Mouse (Mus musculus) hindbrain, embryonic 10.5 days (tissue): ENCODE data around the gene Cradd. TPM values are rescaled to one million over a fixed set of nuclear protein-coding genes. Genes with fewer than 3 reads are reported as not detected.

Experiments
- DNase-seq: peaks from one replicate; pipeline ENCODE4 v3.0.0-alpha.2; 2017; ENCODE audit warnings: low spot score
- H3K27ac ChIP-seq: fragments of 300-500 bp; sonication (generic); 2 replicates; pipeline ENCODE4 v1.5.1; 2016; ENCODE audit warnings: mild to moderate bottlenecking, moderate library complexity
- H3K27me3 ChIP-seq: fragments of 300-500 bp; sonication (generic); 2 replicates; pipeline ENCODE4 v1.6.1; 2016; ENCODE audit warnings: mild to moderate bottlenecking; ENCODE audit not compliant: poor library complexity, insufficient read depth, severe bottlenecking
- H3K36me3 ChIP-seq: fragments of 300-500 bp; sonication (generic); 2 replicates; pipeline ENCODE4 v1.6.1; 2016; ENCODE audit warnings: mild to moderate bottlenecking, moderate library complexity
- H3K4me1 ChIP-seq: fragments of 300-500 bp; sonication (generic); replicated peaks from 2 replicates; pipeline ENCODE4 v1.6.1; 2016; ENCODE audit warnings: mild to moderate bottlenecking
- H3K4me3 ChIP-seq: fragments of 300-500 bp; sonication (generic); 2 replicates; pipeline ENCODE4 v1.5.1; 2016; ENCODE audit warnings: mild to moderate bottlenecking, moderate library complexity
- H3K9me3 ChIP-seq: fragments of 300-500 bp; sonication (generic); 2 replicates; pipeline ENCODE4 v1.6.1; 2016; ENCODE audit warnings: mild to moderate bottlenecking, moderate library complexity
- WGBS: fragments of 180-500 bp; shearing (Covaris S2); methylation state at CpG from one replicate; pipeline ENCODE4 v1.1.7; 2016; 5-methylcytosine and 5-hydroxymethylcytosine counted together
- polyA plus RNA-seq: library from polyadenylated mRNA; unstranded; fragments of >200 nt; fragmentation: Nextera tagmentation; extraction: Ambion mirVana; gene quantifications from 2 replicates; pipeline ENCODE4 v1.2.1, GENCODE M21; 2016

Cradd gene
- polyA plus RNA-seq, 1 experiment from 2014 or later = 13.3 TPM

DNA sequence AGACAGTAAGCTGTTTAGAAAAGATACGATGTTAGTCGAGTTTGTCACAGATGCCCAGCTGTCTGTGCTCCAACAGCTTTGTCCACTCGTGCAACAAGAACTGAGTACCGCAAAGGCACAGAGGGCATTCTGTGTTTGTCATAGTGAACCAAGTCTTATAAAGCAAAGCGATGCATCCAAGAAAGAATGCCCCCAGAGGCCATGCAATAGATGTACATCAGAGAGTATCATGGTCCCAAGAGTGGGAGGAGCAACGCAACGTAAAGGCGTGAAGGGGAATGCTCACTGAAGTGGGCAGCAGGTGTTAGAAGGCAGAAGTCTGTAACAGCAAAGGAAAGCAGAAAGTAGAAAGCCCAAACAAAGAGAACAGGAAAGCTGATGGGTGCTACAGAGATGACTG lies 66.0 kb downstream of the Cradd start:
- DNase-seq = no peak
- WGBS = 67% methylated on average over 8 of the region's 8 CpGs

DNA sequence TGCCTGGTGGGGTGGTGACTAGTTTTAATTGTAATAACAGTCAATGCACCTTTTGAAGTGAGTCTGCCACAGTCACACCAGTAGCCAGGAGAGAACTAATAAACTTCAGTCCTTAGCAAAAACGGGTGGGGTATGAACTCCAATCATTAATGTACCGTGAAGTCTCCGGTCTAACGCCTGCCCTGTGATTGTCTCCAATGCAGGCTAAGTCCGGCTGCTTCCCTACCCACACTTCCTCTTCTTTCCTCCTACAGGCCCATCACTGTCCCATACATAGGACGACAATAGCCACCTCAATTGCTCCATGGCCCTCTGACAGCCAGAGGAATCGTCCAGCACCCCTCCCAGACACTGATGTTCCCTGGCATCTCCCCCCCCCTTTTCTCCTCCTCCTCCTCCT lies 67.8 kb downstream of the Cradd start:
- Histone ChIP-seq H3K4me1 (peaks cover 48% of the 10 kb centered on the region), H3K36me3 (no peaks in the 10 kb centered on the region), H3K4me3 (peak overlapping the region; percentile 21), H3K9me3 (no peaks in the 10 kb centered on the region), H3K27me3 (no peaks in the 10 kb centered on the region), H3K27ac (peak overlapping the region; percentile 77)
- 25% methylated on average over 7 of the region's 7 CpGs for WGBS
- no peak for DNase-seq

More for the DNA sequence above, 66.0 kb downstream of the Cradd start:
- Histone ChIP-seq H3K27ac (no peak overlapping the region), H3K27me3 (peaks cover 12% of the 10 kb centered on the region), H3K36me3 (no peaks in the 10 kb centered on the region), H3K4me3 (no peak overlapping the region), H3K4me1 (peaks cover 56% of the 10 kb centered on the region), H3K9me3 (no peaks in the 10 kb centered on the region)

DNA sequence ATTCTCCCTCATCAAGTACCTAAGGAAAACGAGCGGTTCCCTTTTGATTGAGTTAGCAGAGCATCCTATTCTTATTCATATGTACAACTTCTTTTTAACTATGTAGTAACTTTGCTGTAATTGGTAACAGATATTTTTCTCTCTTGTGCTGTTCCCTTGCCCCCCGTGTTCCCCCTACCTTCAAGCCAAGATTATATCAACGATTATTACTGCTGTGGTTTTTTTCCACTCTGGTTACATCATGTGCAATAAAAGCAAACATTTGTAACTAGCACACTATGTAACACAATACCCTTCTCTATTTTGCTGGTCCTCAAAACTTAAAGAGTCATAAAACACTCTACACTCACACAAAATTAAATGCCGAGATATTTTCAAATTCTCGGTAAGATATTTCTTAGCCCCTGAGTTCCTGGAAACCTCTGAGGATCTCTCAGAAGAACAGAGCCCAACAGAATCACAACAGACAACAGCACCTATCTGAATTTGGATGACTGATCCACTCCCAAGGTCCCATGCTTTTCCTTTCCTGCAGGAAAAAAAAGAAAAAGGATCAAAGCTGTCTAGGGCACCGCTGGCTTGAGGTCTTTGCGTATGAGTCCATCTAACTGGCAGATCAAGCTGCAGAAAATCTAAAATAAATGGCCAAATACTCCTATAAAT lies 68.8 kb downstream of the Cradd start:
- peaks cover 54% of the 10 kb centered on the region for H3K4me1 ChIP-seq
- WGBS = 76% methylated on average over 8 of the region's 8 CpGs

DNA sequence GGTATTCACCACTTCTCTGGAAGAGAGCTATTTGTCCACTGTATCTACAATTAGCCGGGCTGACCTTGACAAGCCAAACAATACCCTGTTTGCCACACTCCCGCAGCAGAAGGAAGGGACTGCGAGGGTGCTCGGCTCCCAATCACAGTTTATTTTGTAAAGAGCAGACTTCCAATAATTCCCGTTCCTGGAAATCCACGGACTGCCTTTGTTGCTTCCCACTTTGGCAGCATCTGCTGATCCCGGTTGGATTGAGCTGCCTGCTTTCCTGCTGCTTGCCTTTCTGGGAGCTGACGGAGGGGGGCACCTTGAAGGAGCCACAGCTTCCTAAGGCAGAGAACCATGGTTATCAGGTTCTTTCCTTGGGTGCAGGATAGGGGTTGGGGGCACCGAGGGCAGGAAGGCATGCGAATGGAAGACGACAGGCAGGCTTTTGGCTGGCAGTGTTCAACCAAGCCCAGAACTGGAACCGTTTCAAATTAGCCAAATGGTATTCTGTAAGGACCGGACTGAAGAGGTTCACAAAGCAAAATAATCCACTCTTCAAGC lies 69.4 kb downstream of the Cradd start:
- Histone ChIP-seq H3K4me1 (peaks cover 54% of the 10 kb centered on the region), H3K4me3 (no peak overlapping the region), H3K27ac (peak overlapping the region; percentile 69), H3K27me3 (no peaks in the 10 kb centered on the region), H3K36me3 (no peaks in the 10 kb centered on the region), H3K9me3 (no peaks in the 10 kb centered on the region)
- DNase-seq = no peak
- WGBS = 45% methylated on average over 13 of the region's 13 CpGs

More for the DNA sequence above, 68.8 kb downstream of the Cradd start:
- Histone ChIP-seq H3K27me3 (no peaks in the 10 kb centered on the region), H3K9me3 (no peaks in the 10 kb centered on the region), H3K4me3 (no peak overlapping the region), H3K27ac (no peak overlapping the region), H3K36me3 (no peaks in the 10 kb centered on the region)
- DNase-seq = no peak

DNA sequence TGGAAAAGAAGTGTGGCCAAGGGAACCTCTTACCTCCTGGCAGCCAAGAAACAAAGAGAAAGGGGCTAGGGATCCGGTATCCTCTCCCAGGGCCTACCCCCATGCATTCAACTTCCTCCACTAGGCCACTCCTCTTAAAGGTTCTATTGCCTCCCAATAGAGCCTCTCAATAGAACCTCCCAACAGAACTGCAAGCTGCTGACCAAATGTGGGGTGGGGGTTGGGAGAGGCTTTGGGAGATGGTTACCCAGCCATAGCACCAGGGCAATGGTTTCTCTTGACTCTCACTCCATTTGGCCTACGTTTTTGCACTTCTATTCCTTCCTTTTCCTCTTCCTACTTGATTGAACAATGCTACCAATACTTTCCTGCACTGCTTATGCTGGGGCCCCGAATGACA lies 69.9 kb downstream of the Cradd start:
- DNase-seq = no peak
- WGBS = 52% methylated on average over 3 of the region's 3 CpGs
- peak overlapping the region; percentile 69 for H3K27ac ChIP-seq
- H3K27me3 ChIP-seq = no peaks in the 10 kb centered on the region
- H3K36me3 ChIP-seq = no peaks in the 10 kb centered on the region
- H3K9me3 ChIP-seq = no peaks in the 10 kb centered on the region
- no peak overlapping the region for H3K4me3 ChIP-seq
- H3K4me1 ChIP-seq = peaks cover 54% of the 10 kb centered on the region

DNA sequence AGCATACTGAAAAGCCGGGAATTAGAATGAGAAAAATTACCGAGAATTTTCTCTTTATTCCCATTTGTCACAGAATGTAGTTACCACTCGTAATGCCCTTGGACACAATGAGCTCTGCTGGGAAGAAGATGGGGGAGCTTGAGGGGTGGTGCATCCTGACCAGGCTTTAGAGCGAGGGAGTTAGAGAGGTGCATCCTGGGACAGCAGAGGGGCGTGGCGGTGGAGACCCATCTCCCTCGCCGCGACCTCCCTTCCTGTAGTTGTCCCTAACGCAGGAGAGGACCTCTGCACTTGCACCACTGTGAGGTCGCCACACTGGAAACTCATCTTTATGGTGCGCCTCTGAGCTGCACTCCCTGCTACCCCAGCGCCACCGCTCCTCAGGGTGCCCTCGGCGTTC lies 72.3 kb downstream of the Cradd start:
- Histone ChIP-seq H3K36me3 (no peaks in the 10 kb centered on the region), H3K9me3 (no peaks in the 10 kb centered on the region), H3K4me3 (no peak overlapping the region), H3K27ac (no peak overlapping the region), H3K27me3 (no peaks in the 10 kb centered on the region), H3K4me1 (peaks cover 46% of the 10 kb centered on the region)
- no peak for DNase-seq
- WGBS = 63% methylated on average over 16 of the region's 16 CpGs

DNA sequence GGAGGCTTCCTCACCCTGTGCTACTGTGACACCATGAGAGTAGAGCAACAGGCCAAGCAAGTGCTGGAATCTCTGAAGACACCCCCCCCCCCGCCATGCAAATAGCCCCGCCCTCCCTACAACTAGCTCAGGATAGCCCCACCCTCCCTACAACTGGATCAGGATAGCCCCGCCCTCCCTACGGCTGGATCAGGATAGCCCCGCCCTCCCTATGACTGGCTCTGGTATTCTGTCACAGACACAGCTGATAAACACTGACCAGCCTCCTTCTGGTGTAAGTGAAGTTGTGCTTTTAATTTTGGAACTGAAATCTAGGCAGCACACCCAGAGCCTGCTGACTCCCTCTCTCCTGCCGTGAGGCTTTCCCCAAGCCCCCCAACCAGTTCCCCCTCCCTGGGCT lies 75.6 kb downstream of the Cradd start:
- H3K4me1 ChIP-seq = peaks cover 30% of the 10 kb centered on the region
- no peaks in the 10 kb centered on the region for H3K9me3 ChIP-seq
- WGBS = 56% methylated on average over 6 of the region's 6 CpGs
- H3K36me3 ChIP-seq = no peaks in the 10 kb centered on the region
- H3K27ac ChIP-seq = no peak overlapping the region
- H3K4me3 ChIP-seq = no peak overlapping the region
- DNase-seq = no peak
- H3K27me3 ChIP-seq = no peaks in the 10 kb centered on the region

DNA sequence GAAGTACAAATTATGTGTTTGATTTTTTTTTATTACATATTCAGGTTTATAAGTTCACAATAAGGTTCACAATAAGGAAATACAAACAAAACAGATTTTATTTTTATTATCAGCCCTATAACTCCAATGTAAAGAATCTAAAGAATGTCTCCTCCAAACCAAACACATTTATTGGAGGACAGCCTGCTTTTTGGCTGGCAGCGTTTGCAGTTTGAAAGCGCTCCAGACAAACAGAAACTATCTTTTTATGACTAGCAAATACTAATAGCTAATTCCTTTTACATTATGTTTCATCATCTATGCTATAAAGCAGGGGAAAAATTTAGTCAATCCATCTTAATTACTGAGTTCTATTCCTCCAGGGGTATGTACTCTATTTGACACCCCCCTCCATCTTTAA lies 77.2 kb downstream of the Cradd start:
- Histone ChIP-seq H3K4me1 (peaks cover 29% of the 10 kb centered on the region), H3K9me3 (no peaks in the 10 kb centered on the region), H3K4me3 (no peak overlapping the region), H3K27me3 (no peaks in the 10 kb centered on the region), H3K36me3 (no peaks in the 10 kb centered on the region), H3K27ac (no peak overlapping the region)
- DNase-seq = no peak
- WGBS = 91% methylated on average over 2 of the region's 2 CpGs

DNA sequence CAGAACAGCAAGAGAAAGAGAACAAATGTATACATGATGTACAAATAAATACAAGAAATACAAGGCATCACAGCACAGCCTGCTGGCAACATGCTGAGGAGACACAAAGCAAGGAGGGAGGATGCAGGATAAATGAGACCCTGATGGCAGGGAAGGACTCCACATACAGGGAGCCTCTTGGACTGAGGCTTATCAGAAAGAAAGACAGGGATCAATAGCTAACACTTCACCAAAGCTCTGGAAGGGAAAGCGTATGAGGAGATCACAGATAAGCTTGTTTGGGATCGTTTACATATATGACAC lies 78.3 kb downstream of the Cradd start:
- 84% methylated on average over 2 of the region's 2 CpGs for WGBS
- peak overlapping the region; percentile 40 for H3K27ac ChIP-seq

DNA sequence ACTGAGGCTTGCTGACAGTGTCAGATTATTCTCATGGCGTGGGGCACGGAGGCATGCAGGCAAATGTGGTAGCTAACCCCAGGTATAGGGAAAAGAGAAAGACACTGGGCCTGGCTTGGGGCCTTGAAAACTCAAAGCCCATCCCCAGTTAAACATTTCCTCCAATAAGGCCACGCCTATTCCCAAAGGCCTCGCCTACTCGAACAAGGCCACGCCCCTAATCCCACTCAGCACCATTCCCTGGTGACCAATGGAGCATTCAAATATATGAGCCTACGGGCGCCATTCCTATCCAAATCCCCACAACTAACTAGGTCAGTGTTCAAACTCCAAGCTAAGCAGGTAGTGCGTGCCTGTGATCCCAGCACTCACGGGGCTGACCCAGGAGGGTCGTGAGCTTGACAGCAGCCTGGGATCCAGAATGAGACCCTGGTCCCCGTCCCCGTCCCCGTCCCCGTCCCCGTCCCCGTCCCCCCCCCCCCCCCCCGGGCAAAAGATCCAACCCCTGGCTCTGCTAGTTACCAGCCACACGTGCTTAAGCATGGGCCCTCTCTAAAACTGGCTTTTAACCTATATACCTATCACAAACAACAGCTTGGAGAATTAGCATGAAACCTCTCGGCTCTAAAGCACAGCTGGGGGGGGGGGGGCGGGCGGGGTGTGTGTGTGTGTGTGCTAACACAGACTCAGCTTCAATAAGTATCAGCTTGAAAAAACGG lies 78.8 kb downstream of the Cradd start:
- no peaks in the 10 kb centered on the region for H3K36me3 ChIP-seq
- 37% methylated on average over 22 of the region's 23 CpGs for WGBS
- H3K27ac ChIP-seq = peak overlapping the region; percentile 40
- H3K27me3 ChIP-seq = no peaks in the 10 kb centered on the region
- peaks cover 22% of the 10 kb centered on the region for H3K4me1 ChIP-seq
- H3K4me3 ChIP-seq = no peak overlapping the region
- H3K9me3 ChIP-seq = no peaks in the 10 kb centered on the region
- DNase-seq = no peak

More for the DNA sequence above, 78.3 kb downstream of the Cradd start:
- H3K27me3 ChIP-seq = no peaks in the 10 kb centered on the region
- H3K4me1 ChIP-seq = peaks cover 26% of the 10 kb centered on the region
- DNase-seq = no peak
- no peak overlapping the region for H3K4me3 ChIP-seq
- no peaks in the 10 kb centered on the region for H3K36me3 ChIP-seq
- H3K9me3 ChIP-seq = no peaks in the 10 kb centered on the region

DNA sequence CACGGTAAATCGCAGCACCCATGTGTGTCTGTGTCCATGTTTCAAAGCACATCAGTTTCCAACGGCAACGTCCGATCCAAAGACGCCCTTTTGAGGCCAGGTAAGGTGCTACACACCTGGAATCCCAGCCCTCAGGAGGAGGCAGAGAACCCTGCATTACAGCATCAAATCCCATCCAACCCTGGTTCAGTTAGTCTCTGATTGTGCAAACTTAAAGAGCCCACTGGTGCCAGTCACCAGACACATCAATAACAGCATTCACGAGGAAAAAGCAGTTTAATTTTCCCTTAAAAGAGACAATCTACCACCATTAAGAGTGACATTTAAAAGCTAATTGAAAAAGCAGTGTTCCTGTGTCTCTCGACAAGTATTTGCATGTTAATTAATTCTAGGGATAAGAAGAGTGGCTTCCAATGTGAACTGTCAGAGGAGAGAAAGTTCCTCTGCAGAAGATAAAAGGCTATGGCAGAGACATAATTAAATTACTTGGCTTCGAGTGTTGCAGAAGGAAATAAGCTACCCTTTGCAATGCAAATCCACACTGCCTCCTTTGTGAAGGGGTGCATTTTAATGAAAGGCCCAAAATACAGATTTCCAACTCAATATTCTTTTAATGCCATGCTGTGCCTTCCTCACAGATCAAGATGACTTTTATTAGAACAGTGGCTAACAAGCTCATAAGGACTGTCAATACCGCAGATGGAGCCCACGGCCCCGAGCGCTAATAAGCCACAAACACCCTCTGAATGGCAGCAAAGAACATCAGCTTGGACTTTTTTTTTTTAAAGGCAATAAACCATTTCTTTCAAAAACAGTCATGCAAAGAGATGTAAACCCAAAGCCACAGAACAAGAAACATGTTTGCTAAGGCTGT lies 84.5 kb downstream of the Cradd start:
- Histone ChIP-seq H3K27ac (0 out of 2 replicates have a peak overlapping the region, but pooled peaks have one; percentile 4), H3K4me3 (no peak overlapping the region), H3K4me1 (peaks cover 38% of the 10 kb centered on the region), H3K36me3 (no peaks in the 10 kb centered on the region), H3K9me3 (no peaks in the 10 kb centered on the region), H3K27me3 (no peaks in the 10 kb centered on the region)
- WGBS = 51% methylated on average over 13 of the region's 13 CpGs
- no peak for DNase-seq

DNA sequence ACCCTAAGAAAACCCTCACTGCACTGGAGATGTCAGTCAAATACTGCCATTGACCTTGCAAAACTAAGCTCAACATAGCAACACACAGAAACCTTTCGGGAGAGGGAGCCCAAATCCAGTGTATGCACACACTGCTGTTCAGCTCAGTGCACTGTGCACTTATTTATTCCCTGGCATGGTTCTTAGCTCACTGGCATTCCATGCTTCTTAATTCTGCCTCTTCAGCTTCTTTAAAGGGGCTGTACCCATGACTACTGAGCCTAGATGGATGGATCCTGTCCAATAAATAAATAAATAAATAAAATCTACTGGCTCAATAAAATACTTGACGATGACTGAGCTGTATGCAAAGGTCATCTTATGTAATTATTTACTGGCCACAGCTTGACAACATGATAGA lies 85.3 kb downstream of the Cradd start:
- no peak overlapping the region for H3K27ac ChIP-seq
- DNase-seq = no peak

More for the DNA sequence above, 85.3 kb downstream of the Cradd start:
- Histone ChIP-seq H3K4me1 (peaks cover 34% of the 10 kb centered on the region), H3K4me3 (no peak overlapping the region), H3K27me3 (no peaks in the 10 kb centered on the region), H3K36me3 (no peaks in the 10 kb centered on the region), H3K9me3 (no peaks in the 10 kb centered on the region)
- 80% methylated on average over 2 of the region's 2 CpGs for WGBS
